Mouse (Mus musculus): Measurements from ENCODE around the gene Pnmal1. TPM values are rescaled to one million over a fixed set of nuclear protein-coding genes. Genes with fewer than 3 reads are reported as not detected.
A peak's percentile ranks its signal among the peaks of the same experiment; 100 is the strongest.

Gene Pnmal1
- not detected for total RNA-seq (2021)

DNA sequence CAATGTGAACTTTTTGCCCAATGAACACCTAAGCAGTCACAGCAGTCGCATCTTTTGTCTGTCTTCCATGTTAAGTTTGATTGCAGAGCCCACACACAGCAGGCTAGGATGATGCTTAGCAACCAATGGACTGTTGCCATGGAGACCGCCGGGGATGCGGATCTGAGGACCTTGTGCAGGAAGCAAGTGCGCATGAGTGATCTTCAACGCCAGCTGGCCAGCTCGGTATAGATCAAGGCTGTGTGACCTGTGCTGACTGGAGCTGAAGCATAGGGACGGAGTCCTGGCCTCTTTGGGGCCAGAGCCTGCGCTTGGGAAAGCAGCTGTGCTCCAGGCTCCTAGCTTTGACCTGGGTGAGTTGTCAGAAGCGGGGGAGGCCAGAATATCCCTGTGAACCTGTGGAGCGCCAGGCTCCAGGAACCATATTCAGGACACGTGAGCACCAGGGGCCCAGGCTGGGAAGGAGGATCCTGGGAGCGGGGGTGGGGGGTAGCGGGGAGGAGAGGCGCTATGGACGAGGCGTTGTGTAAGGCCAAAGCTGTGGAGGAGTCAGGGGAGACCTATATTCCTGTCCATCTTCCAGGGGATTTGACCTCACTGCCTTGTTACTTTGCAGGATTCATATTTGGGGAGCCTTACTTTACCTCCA lies at the start of gene Pnmal1:
TSS of gene Pnmal1 (plus strand) at position 141 of the 649 bp plus-strand sequence.
- DNase-seq: no peak
- intact Hi-C loops (cut with DNase I): no loop called here

GRCm38 (mm10) chr7:16909909-16910308 lies 49.6 kb upstream of the Pnmal1 start:
- DNase-seq: no peak
- intact Hi-C loops (cut with DNase I): loop anchor here (5.0 kb wide), 1 partner anchor 83 kb away; no protein-coding TSS in a partner anchor

- DNase-seq: no peak
- intact Hi-C loops (cut with DNase I): loop anchor here (5.0 kb wide), 1 partner anchor 85 kb away; no protein-coding TSS in a partner anchor
Measured at GRCm38 (mm10) chr7:16911904-16912303, 47.6 kb upstream of the Pnmal1 start.

- peak in 1 of 2 experiments; percentile 54 for DNase-seq
- intact Hi-C loops (cut with DNase I): loop anchor here (5.0 kb wide), 1 partner anchor 85 kb away; no protein-coding TSS in a partner anchor
Measured at GRCm38 (mm10) chr7:16912360-16912759, 47.1 kb upstream of the Pnmal1 start.

DNA sequence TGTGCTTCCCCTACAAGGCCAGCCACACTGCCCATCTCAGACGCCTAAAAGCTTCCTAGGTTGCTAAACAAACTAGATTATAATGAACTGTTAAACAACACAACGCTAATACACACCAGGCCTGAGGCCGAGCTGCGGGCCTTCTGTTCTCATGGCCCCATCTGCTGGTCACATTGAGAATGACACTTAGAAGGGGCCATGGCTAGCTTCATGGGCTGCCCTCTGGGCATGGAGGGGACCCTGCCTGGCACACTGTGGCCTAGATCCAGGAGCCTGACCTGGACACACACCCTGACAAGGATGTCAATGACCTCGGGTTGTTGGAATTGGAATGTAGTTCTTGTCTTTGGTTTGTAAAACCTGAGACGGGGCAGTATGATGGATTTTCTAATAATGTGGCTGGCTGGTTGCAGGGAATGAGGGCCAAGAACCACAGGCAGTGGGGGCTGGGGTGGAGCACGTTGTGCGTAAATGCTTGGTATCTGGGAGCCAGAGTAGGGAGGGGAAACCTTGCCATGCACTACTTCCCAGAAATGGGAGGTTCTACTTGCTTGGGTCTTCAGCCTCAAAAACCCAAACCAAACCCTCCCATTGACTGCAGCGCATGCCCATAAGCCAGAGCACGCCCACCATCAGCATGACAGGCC lies 45.5 kb upstream of the Pnmal1 start:
- intact Hi-C loops (cut with DNase I): loop anchor here (1.0 to 5.0 kb wide), 2 partner anchors 19 to 87 kb away; no protein-coding TSS in a partner anchor
- DNase-seq: peak; percentile 82 to 83

DNA sequence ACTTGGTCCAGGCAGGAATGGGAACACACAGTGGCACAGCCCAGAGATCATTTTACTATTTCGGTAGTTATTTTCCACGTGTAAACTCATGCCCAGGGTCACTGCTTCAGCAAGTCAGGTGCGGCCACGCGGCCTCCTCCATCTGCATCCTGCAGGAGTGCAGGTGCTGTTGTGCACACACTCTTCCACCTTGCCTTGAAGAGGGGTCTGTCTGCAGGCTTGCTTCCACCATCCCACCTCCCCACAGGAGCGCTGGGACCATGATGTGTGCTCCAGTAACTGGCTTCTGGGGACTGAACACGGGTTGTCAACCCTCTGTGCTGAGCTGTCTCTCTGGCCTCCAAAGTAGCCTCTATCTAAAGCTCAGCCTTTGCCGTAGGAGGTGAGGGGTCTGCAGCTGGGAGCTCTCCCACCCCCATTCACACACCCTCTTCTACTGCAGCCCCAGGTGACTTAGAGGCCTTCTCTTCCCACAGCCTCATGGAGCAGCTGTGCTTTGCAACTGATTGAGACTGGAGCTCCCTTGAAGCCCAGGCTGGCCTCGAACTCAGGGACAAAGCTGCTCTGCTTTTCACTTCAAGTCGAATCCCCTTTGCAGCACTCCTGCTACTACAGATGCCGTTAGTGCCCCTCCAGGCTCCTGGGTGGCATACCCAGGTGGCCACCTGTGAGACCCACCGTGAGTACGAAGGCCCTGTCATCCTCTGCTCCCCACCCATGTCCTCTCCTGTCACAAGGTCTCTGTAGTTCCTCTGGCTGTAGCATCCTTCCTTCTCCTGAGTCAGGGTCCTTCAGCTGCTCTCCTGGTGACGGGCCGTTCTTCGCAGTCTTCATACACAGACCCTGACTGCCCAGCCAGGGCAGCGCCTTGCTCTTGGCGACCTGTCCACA lies 44.8 kb upstream of the Pnmal1 start:
- DNase-seq: no peak

DNA sequence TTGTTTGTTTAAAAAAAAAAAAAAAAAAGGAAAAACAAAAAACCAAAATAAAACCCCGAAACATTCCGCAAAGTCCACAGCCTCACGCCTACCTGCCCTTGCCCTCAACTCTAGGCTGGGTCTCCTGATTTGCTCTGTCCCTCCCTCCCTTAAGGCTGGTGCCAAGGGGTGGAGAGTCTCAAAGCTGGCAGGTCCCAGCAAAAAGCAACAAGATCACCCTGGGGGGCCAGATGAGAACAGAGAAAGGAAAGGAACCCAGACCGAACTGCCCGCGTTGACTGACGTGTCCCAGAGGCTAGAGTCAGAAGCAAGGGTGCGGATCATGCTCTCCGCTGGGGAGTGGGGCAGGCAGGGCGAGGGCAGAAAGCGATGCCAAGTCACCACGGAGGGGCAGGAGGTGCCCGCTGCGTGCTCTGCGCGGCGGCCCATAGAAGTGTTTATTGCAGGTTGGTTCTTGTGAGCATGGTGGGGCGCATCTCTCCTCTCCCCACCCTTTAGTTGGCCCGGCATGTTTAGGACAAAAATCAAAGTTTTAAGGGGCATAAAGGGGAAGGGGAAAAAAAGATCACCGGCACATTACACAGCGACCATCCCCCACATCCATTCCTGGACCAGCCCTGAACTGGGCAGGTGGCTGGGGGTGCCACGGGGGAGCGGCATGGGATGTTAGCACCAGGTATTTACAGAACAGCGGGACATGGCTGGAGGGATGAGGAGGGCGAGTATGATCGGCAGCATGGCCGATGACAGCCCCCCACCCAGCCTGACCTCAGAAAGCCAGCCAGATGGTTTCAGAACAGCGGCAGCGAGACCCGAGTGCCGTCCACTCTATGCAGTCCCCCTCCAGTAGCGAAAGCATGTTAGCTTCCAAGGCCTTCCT lies 43.8 kb upstream of the Pnmal1 start:
- intact Hi-C loops (cut with DNase I): no loop called here
- no peak for DNase-seq

More for the DNA sequence above, 44.8 kb upstream of the Pnmal1 start:
- intact Hi-C loops (cut with DNase I): loop anchor here (5.0 kb wide), 1 partner anchor 87 kb away; no protein-coding TSS in a partner anchor

DNA sequence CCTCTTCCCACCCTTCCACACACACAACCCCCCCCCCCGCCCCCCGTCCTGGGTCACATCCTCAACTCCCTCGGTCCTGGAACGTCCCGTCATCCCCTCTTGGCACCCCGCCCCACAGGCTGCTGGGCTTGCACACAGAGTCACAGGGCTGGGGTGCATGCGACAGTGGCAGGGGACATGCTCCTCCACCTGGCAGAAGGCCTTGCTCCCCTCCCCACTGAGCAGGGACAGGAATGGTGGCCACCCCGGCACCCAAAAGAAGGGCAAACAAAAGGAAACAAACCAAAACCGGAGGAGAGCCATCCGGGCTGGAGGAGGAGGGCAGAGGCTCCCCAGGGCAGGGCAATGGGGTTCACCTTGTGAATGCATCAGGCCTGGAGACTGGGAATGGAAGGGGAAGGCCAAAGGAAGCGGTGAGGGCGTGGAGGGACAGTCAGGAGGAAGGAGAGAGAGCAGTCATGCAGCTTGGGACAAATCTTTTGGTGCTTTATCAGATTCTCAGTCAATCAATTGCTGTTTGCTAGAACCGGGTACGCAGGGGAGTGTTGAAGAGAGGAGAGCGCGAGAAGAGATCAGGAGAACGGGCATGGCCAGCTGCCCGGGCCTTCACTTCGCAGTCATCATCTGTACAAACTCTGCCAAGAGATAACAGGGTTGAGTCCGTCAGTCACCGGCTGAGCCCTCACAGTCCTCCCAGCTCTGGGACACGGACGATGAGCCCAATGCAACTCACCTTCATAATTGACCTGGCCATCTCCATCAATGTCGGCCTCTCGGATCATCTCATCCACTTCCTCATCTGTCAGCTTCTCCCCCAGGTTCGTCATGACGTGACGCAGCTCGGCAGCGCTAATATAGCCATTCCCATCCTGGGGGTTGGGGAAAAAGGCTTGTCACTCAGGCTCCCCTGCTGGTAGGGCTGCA lies 42.9 kb upstream of the Pnmal1 start:
- intact Hi-C loops (cut with DNase I): no loop called here
- no peak for DNase-seq

GRCm38 (mm10) chr7:16917447-16917846 lies 42.0 kb upstream of the Pnmal1 start:
- DNase-seq: no peak
- intact Hi-C loops (cut with DNase I): no loop called here

- intact Hi-C loops (cut with DNase I): no loop called here
- DNase-seq: no peak
Measured at GRCm38 (mm10) chr7:16918014-16918413, 41.5 kb upstream of the Pnmal1 start.

DNA sequence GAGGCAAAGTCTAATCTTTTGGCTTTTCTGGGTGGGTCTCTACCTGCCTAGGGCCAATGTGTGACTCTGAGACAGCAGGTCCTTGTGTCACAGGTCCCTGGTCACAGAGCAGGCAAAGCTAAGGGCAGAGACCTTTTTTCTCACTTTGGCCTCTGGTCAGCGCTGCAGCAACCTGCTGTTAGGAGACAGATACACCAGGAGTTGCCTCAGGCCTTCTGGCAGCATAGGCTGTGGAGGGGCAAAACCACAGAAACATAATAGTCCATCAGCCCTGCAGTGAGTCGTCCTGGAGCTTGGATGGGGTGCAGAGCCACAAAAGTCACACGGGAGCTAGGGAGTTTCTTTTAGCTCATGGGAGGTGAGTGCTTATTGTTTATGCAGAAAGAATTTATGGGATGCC lies 40.8 kb upstream of the Pnmal1 start:
- intact Hi-C loops (cut with DNase I): no loop called here
- DNase-seq: no peak

DNA sequence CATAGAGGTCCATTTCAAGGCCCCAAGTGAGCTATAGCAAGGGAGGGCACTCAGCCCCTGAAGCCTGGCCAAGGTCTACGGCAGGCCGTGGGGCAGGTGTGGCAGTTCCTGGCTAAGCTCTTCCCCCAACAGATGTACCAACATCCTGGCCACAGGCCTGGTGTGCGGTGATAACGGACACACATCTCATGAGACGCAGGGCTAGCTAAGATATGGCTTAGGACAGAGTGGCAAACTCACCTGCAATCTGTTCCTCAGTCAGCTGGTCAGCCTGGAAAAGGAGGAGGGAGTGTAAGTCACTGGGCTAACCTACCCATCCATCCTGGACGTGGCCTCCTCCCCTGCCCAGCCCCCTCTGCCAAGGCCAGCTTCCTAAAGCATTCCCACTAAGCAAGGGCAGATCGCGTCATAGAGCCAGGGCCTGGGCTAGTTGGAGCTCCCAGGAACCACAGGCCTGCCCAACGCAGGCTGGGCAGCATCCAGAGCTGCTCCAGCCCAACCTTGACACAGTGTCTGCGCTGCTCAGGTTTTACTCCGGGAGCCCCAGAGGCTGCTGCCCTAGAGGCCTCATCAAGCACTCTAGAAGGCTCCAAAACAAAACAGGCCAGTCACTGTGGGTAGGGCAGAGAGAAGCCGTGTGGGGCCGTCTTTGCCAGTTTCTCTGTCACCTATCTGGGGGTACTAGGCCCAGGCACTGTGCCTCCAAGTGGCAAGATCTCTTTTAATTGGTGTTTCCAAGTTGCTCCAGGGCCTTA lies 39.9 kb upstream of the Pnmal1 start:
- DNase-seq: no peak
- intact Hi-C loops (cut with DNase I): no loop called here

DNA sequence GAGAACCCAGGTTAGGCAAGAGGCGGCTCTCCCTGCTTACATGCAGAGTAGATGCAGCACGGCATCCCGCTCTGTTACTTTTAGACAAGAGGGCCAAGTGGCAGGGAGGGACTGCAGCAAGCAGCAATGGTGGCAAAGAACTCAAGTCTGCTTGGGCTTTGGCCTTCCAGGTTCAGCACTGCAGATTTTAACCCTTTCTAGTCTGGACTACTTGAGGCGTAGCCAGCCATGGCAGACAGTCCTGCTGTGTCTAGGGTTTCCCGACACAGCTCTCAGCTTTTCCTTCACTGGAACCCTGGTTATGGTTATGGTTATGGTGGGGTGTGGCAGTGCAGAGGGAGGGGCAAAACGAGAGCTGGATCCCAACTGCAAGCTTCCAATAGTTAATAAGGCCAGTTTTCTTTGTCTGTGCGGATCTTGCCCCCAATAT lies 39.3 kb upstream of the Pnmal1 start:
- intact Hi-C loops (cut with DNase I): no loop called here
- DNase-seq: no peak

DNA sequence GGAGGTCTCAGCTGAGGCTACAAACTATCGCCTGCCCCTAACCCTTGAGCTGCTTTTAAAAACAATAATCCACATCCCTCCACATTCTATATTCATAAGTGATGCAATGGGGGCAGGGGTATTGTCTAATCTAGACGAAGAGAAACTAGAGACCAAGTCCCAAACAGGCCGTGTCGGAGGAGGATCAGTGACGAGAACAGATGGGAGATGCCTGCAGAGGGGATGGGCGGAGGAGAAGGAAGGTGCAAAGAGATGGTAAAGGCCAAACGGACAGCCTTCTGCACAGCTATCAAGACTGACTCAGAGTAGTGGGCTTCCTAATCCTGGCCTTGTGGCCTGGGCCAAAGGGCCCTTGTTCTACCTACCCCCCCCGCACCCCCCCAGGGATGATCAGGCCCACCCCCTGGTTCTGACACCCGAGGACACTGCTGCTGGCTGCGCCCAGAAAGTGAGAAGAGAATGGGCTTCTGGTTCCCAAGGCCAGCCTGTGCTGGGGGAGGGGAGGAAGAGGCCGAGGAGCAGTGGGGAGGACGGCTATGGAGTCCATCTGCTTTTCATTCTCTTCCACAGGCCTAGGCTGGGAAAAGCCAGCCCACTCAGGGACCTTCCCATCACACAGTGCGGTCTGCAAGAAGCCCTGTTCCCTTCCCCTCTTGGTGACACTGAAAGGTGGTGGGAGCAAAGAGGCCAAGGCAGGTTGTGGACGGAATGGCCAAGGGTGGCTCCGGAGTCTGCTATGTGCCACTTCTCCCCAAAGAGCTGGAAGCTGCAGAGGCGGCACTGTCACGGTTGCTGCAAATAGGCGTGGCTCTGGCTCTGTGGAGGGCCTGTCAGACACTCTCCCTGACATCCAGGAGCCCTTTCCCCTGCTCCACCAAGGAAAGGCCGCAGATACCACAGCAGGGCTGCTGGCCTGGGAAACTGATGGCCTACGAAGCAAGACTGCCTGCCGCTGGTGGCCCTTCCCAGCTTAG lies 38.4 kb upstream of the Pnmal1 start:
- no peak for DNase-seq
- intact Hi-C loops (cut with DNase I): no loop called here

- no peak for DNase-seq
- intact Hi-C loops (cut with DNase I): no loop called here
Measured at GRCm38 (mm10) chr7:16921881-16922335, 37.6 kb upstream of the Pnmal1 start.

DNA sequence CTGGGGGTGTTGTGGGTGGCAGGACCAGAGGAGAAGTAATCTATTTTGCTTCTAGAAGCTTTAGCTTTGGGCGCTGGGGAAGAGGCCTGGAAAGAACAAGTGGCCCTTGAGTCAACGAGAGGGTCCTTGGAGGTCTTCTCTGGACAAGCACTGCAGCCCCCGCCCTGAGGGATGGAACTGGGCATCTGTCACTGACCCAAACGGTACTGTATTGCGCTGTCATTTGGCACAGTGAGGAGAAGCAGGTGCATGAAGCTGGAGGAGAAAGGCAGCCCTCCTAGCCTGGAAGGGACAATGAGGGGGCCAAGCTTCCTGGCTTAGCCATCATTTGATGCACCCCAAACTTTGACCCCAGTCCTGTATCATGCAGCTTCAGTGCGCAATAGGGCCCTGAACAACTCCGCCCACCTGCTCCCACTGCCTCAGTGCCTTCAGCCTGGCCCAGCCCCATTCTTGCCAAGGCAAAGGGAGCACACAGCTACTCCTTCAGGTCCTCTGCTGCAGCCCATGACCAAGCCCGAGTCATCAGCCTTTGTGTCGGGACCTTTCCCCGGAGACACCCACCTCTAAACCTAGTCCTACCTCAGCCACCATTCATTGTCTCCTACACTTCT lies 37.0 kb upstream of the Pnmal1 start:
- DNase-seq: no peak

More for the DNA sequence above, 37.0 kb upstream of the Pnmal1 start:
- intact Hi-C loops (cut with DNase I): no loop called here
